Mouse (Mus musculus): ENCODE results near the gene Gm960. TPM values are rescaled to one million over a fixed set of nuclear protein-coding genes. Genes with fewer than 3 reads are reported as not detected.

Gene Gm960
- polyA plus RNA-seq, 1 experiment from 2014 or later = 0.33 TPM

DNA sequence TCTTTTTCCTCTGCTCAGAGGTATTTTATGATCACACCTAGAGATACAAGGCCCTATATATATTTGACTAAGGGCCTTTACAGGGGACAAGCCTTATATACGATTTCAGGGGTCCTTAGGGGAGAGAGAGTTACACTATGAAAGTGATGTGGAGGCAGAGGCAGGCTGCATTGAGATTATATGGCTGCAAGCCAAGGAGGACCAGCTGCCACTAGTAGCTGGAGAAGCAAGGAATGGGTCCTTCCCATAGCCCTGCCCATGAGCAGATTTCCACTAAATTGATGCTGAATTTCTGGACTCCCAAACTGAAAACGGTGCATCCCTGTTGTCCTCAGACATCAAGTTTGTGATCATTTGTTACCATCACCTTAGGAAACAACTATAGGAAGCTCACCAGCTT lies 114.6 kb downstream of the Gm960 start:
- Histone ChIP-seq H3K4me3 (ENCODE audit: low read depth, low read length) (no peak overlapping the region), H3K9me3 (ENCODE audit: low read length) (no peaks in the 10 kb centered on the region), H3K36me3 (replicated peaks; ENCODE audit: insufficient read depth, low read length) (no peaks in the 10 kb centered on the region), H3K27me3 (ENCODE audit: insufficient read depth, low read length) (no peaks in the 10 kb centered on the region), H3K9ac (replicated peaks) (no peak overlapping the region), H3K4me1 (ENCODE audit: insufficient read depth) (no peaks in the 10 kb centered on the region; the same call in 1 of the 2 replicates), H3K4me2 (ENCODE audit: low read depth, low read length) (no peak overlapping the region), H3K27ac (ENCODE audit: low read depth) (no peak overlapping the region)
- no peak for DNase-seq
- no peak for TF ChIP-seq CTCF (IDR thresholded peaks at IDR 0.05; ENCODE audit: low read depth)
- no peak for TF ChIP-seq EP300 (IDR thresholded peaks at IDR 0.05; ENCODE audit: low read depth)
- ATAC-seq = no peak
- 64% methylated on average over 2 of the region's 2 CpGs for WGBS (ENCODE audit: insufficient replicate concordance)

- H3K4me3 ChIP-seq (ENCODE audit: low read depth, low read length) = no peak overlapping the region
- DNase-seq (no peak), ATAC-seq (peak; percentile 75)
- peaks cover 4% of the 10 kb centered on the region for H3K4me1 ChIP-seq (ENCODE audit: insufficient read depth)
- TF ChIP-seq CTCF (IDR thresholded peaks at IDR 0.05; ENCODE audit: low read depth) = no peak
- TF ChIP-seq EP300 (IDR thresholded peaks at IDR 0.05; ENCODE audit: low read depth) = no peak
- 0 out of 2 replicates have a peak overlapping the region, but pooled peaks have one; percentile 4 for H3K9ac ChIP-seq (replicated peaks)
- peak overlapping the region; percentile 70 for H3K27ac ChIP-seq (ENCODE audit: low read depth)
- no peaks in the 10 kb centered on the region for H3K27me3 ChIP-seq (ENCODE audit: insufficient read depth, low read length)
- H3K36me3 ChIP-seq (replicated peaks; ENCODE audit: insufficient read depth, low read length) = no peaks in the 10 kb centered on the region
- no peak overlapping the region for H3K4me2 ChIP-seq (ENCODE audit: low read depth, low read length)
- no peaks in the 10 kb centered on the region for H3K9me3 ChIP-seq (ENCODE audit: low read length)
- WGBS (ENCODE audit: insufficient replicate concordance) = 57% methylated on average over 5 of the region's 5 CpGs
These were observed 119.2 kb downstream of the Gm960 start for GRCm38 (mm10) chr19:4579296-4579695.

DNA sequence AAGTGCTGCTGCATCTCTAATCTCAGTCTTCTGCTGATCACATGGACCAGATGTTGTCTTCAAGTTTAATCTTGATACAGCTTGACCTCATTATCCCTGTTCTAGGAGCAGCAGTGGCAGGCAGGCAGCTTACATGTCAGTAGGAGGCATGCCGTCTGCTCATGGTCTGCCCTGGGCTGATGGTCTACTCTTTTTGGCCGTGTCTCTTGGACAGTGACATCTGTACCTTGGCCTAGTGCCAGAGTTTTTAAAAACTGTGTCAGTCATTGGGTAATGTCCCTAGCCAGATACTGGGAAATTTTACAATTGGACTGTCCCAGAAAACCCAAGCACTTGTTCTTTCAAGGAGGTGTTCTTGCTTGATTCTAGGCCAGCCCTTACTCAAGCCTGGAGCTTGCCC lies 119.7 kb downstream of the Gm960 start:
- no peak for TF ChIP-seq EP300 (IDR thresholded peaks at IDR 0.05; ENCODE audit: low read depth)
- TF ChIP-seq CTCF (IDR thresholded peaks at IDR 0.05; ENCODE audit: low read depth) = no peak
- Histone ChIP-seq H3K27ac (ENCODE audit: low read depth) (peak overlapping the region; percentile 70), H3K9ac (replicated peaks) (0 out of 2 replicates have a peak overlapping the region, but pooled peaks have one; percentile 4), H3K27me3 (ENCODE audit: insufficient read depth, low read length) (no peaks in the 10 kb centered on the region), H3K4me2 (ENCODE audit: low read depth, low read length) (no peak overlapping the region), H3K36me3 (replicated peaks; ENCODE audit: insufficient read depth, low read length) (no peaks in the 10 kb centered on the region), H3K9me3 (ENCODE audit: low read length) (no peaks in the 10 kb centered on the region), H3K4me3 (ENCODE audit: low read depth, low read length) (no peak overlapping the region), H3K4me1 (ENCODE audit: insufficient read depth) (peaks cover 4% of the 10 kb centered on the region)
- DNase-seq (peak; percentile 46), ATAC-seq (peak; percentile 89)
- 67% methylated on average over 2 of the region's 2 CpGs for WGBS (ENCODE audit: insufficient replicate concordance)

Small RNAs within 50 kb of the gene (microRNA-seq; reads per million reads assigned to microRNA genes)
- not detected for gene Mir6986

Other genes with a start within 250 kb of the Gm960 start
- 0.15 and 0.19 TPM in 2 replicates for gene Syt12, start 221.2 kb downstream of the Gm960 start, polyA plus RNA-seq (2015; fragmentation: Nextera tagmentation; extraction: Ambion mirVana)
- gene 2010003K11Rik, start 200.1 kb downstream of the Gm960 start, polyA plus RNA-seq (2015; fragmentation: Nextera tagmentation; extraction: Ambion mirVana) = 5.8 and 7.6 TPM in 2 replicates
- gene Pcx, start 188.2 kb downstream of the Gm960 start, polyA plus RNA-seq (2015; fragmentation: Nextera tagmentation; extraction: Ambion mirVana) = 220 and 283 TPM in 2 replicates
- gene Lrfn4, start 83.0 kb downstream of the Gm960 start, polyA plus RNA-seq (2015; fragmentation: Nextera tagmentation; extraction: Ambion mirVana) = 0.15 and 0.21 TPM in 2 replicates
- 16.6 and 17.3 TPM in 2 replicates for gene Rce1, start 73.0 kb downstream of the Gm960 start, polyA plus RNA-seq (2015; fragmentation: Nextera tagmentation; extraction: Ambion mirVana)
- gene Sptbn2, start 12.5 kb upstream of the Gm960 start, polyA plus RNA-seq (2015; fragmentation: Nextera tagmentation; extraction: Ambion mirVana) = 0.59 and 0.72 TPM in 2 replicates
- gene Rbm4b, start 57.8 kb upstream of the Gm960 start, polyA plus RNA-seq (2015; fragmentation: Nextera tagmentation; extraction: Ambion mirVana) = 14.1 TPM in 2 replicates
- 15.2 and 17.3 TPM in 2 replicates for gene Rbm4, start 95.2 kb upstream of the Gm960 start, polyA plus RNA-seq (2015; fragmentation: Nextera tagmentation; extraction: Ambion mirVana)
- gene Gm21992, start 112.9 kb upstream of the Gm960 start, polyA plus RNA-seq (2015; fragmentation: Nextera tagmentation; extraction: Ambion mirVana) = 8.2 and 13.1 TPM in 2 replicates
- gene Rbm14, start 113.0 kb upstream of the Gm960 start, polyA plus RNA-seq (2015; fragmentation: Nextera tagmentation; extraction: Ambion mirVana) = 14.6 and 16.4 TPM in 2 replicates
- 144 and 154 TPM in 2 replicates for gene Ccs, start 140.7 kb upstream of the Gm960 start, polyA plus RNA-seq (2015; fragmentation: Nextera tagmentation; extraction: Ambion mirVana)
- gene Ccdc87, start 140.7 kb upstream of the Gm960 start, polyA plus RNA-seq (2015; fragmentation: Nextera tagmentation; extraction: Ambion mirVana) = not detected in 2 replicates
- 49.4 and 54.4 TPM in 2 replicates for gene Ctsf, start 156.5 kb upstream of the Gm960 start, polyA plus RNA-seq (2015; fragmentation: Nextera tagmentation; extraction: Ambion mirVana)
- gene Actn3, start 179.2 kb upstream of the Gm960 start, polyA plus RNA-seq (2015; fragmentation: Nextera tagmentation; extraction: Ambion mirVana) = 0.20 and 5.1 TPM in 2 replicates
- 4.3 and 5.4 TPM in 2 replicates for gene Zdhhc24, start 180.0 kb upstream of the Gm960 start, polyA plus RNA-seq (2015; fragmentation: Nextera tagmentation; extraction: Ambion mirVana)
- 0.46 and 0.66 TPM in 2 replicates for gene Bbs1, start 208.0 kb upstream of the Gm960 start, polyA plus RNA-seq (2015; fragmentation: Nextera tagmentation; extraction: Ambion mirVana)
- 28.9 and 30.6 TPM in 2 replicates for gene Dpp3, start 229.6 kb upstream of the Gm960 start, polyA plus RNA-seq (2015; fragmentation: Nextera tagmentation; extraction: Ambion mirVana)
- 0.26 and 0.28 TPM in 2 replicates for gene Peli3, start 244.5 kb upstream of the Gm960 start, polyA plus RNA-seq (2015; fragmentation: Nextera tagmentation; extraction: Ambion mirVana)